Mouse (Mus musculus): ENCODE results near the gene Fcrl6.

The Fcrl6 gene

DNA sequence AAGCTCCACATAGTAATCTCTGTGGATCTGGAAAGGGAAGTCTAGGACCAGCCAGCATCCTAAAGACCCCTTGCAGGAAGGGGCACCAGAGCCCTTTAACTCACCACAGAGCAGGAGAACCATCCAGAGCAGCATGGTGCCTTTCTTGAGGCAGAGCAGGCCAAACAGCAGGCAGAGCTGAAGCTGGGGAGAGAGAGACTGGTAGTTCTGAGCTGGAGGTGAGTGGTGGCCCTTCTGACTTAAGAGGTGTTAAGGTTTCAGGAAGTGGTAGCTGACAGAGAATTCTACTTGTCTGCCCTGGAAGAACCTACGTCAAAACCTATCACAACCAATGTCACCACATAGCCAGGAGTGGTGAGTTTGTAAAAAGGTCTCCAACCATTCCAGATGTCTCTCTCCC lies at the start of gene Fcrl6:
Fcrl6 (minus strand) TSS at position 226 of the 400 bp plus-strand sequence.
- no peak for DNase-seq (ENCODE audit: low spot score in 2 of 2)

DNA sequence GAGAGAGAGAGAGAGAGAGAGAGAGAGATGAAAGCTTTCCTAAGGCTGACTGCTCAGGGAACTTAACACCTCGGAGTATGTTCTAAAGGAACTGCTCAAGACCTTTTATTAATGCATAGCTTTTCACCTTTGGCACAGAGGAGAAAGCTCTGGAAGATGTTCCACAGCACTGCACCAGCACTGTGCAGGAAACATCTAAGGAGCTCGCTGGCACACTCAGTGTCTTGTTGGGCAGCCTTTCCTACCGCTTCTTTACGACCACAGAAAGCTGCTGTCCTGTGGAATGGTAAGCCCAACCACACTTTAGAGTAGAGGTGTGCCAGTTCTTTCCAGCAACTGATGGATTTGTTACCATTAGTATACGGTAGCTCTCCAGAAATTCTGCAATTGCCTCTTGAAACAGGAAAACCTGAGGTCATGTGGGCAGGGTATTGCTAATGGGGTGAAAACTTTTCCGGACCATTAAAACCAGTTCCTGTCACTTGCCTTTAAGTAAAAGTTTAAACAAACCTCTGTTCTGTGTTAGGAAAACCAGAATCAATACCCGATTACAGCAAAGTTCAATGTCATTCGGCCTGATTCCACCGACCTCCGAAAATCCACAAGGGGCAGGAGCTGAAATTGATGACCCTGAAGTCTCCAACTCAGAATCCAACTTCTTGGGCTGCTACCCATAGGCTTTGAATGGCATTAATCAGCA lies 49.1 kb upstream of the Fcrl6 start:
- no peak for DNase-seq (ENCODE audit: low spot score in 2 of 2)

GRCm38 (mm10) chr1:172650519-172651287 lies 48.4 kb upstream of the Fcrl6 start:
- DNase-seq (ENCODE audit: low spot score in 2 of 2), result peak in 1 of 2 experiments; percentile 43

DNA sequence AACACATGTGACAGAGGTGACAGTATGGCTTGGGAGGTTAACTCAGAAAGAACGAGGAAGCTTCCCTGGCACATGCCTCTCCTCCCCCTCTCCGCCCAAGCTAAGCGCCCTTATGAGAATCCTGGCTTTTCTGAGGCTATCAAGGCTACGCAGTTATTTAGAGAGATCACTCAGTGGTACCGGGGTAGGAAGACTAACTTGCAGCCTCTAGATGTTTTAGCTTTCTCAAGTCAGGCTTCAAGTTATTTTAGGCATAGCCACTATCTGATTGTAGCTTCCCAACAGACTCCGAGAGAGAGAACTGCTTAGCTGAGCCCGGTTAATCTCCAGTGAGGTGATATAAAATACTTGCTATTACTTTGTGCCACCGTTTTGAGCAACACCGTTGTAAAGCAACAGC lies 47.0 kb upstream of the Fcrl6 start:
- no peak for DNase-seq (ENCODE audit: low spot score in 2 of 2)

DNA sequence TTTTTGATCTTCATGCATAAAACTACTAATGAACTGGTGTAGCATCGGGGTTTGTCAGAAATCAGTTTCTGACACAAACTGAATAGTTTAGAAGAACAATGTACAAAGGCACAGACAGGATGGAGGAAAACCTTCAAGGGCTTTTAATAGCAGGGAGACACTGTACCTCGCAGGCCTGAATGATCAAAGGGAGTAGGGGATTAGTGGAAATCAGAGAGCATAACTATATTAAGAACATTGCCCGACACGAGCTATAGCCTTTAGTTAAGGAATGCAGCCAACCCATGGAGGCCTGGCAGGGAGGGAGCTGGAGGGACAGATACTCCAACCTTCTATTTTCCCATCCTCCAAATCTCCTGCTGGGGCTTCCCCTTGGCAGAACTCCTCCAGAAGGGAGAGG lies 44.9 kb upstream of the Fcrl6 start:
- no peak for DNase-seq (ENCODE audit: low spot score in 2 of 2)

GRCm38 (mm10) chr1:172638781-172639180 lies 36.4 kb upstream of the Fcrl6 start:
- DNase-seq (ENCODE audit: low spot score in 2 of 2), result no peak

GRCm38 (mm10) chr1:172637801-172638200 lies 35.5 kb upstream of the Fcrl6 start:
- DNase-seq (ENCODE audit: low spot score in 2 of 2), result no peak

DNA sequence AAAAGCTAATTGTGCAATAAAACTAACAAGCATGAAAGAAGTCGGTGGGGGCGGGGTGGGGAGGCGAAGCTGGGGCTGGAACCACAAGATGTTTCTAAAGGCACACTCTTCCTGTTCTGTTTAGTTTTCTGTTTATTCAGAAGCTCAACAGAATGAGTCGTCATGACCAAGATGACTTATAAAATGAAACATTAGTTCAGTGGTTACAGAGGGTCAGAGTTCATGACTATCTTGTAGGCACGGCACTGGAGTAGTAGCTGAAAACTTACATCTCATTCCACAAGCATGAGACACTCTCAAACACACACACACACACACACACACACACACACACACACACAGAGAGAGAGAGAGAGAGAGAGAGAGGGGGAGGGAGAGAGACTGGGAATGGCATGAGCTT lies 33.9 kb upstream of the Fcrl6 start:
- DNase-seq (ENCODE audit: low spot score in 2 of 2), result no peak

- no peak for DNase-seq (ENCODE audit: low spot score in 2 of 2)
Observed at GRCm38 (mm10) chr1:172635258-172635657, 32.9 kb upstream of the Fcrl6 start.

- no peak for DNase-seq (ENCODE audit: low spot score in 2 of 2)
Observed at GRCm38 (mm10) chr1:172634136-172634535, 31.8 kb upstream of the Fcrl6 start.

GRCm38 (mm10) chr1:172632451-172633326 lies 30.3 kb upstream of the Fcrl6 start, which contains the start of gene Dusp23:
TSS of gene Dusp23 (minus strand) at chr1:172632962.
- DNase-seq (ENCODE audit: low spot score in 2 of 2), result peak; percentile 69 to 91

DNA sequence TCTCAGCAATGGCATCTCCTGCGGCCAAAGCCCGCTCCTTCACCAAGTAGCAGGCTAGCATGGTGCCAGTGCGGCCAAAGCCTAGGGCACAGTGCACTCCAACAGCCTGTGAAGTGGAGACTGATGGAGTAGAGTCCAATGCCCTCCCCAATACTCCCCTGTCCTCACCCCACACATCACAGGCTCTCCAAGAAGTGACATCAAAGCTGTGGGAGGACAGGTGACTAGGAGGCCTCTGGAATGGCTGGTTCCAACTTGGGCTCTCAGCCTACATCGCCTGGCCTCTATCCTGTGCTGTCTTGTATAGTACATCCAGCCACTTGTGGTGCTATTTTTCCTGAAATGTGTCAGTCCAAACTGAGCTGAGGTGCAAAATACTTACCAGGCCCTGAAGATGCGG lies 29.4 kb upstream of the Fcrl6 start:
- DNase-seq (ENCODE audit: low spot score in 2 of 2), result no peak

- DNase-seq (ENCODE audit: low spot score in 2 of 2), result no peak
Observed at GRCm38 (mm10) chr1:172629831-172630230, 27.5 kb upstream of the Fcrl6 start.

DNA sequence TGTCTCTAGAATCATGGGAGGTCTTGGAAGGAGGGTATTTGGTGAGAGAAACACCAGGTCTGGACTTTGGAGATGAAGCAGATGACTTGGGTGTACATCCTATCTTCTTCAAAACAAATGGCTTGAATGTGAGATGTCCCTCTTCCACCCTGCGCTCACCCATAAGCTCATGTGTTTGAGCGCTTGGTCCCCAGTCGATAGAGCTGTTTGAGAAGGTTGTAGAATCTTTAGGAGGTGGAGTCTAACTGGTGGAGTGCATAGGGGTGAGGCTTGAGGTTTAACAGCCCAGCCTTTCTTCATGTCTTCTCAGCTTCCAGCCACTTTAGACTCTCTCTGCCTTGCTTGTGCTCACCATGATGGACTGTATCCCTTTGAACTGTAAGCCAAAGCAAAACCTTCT lies 24.0 kb upstream of the Fcrl6 start:
- DNase-seq (ENCODE audit: low spot score in 2 of 2), result no peak

- no peak for DNase-seq (ENCODE audit: low spot score in 2 of 2)
Observed at GRCm38 (mm10) chr1:172624081-172624480, 21.7 kb upstream of the Fcrl6 start.

- DNase-seq (ENCODE audit: low spot score in 2 of 2), result no peak
Observed at GRCm38 (mm10) chr1:172623599-172623998, 21.2 kb upstream of the Fcrl6 start.

GRCm38 (mm10) chr1:172619235-172619634 lies 16.9 kb upstream of the Fcrl6 start:
- DNase-seq (ENCODE audit: low spot score in 2 of 2), result peak; percentile 36 to 73

DNA sequence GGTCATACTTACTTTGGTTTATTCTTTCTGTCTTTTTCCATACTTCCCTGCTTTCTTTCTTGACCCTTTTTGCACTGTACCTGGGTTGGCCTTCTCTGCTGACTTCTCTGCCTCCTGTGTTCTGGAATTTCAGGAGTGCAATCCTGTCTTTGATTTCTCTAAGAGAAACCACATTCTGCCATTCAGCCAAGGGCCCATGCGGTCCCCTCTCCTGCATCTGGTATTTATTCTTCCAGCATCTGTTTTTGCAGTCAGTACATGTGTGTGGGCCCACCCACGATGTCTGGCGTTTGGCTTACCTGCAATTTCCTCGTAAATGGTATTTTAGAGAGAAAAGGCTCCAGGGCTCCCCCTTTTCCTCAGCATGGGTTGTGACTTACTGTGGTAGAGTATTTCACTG lies 15.8 kb upstream of the Fcrl6 start:
- no peak for DNase-seq (ENCODE audit: low spot score in 2 of 2)

- no peak for DNase-seq (ENCODE audit: low spot score in 2 of 2)
Observed at GRCm38 (mm10) chr1:172617365-172618076, 15.2 kb upstream of the Fcrl6 start.

- DNase-seq (ENCODE audit: low spot score in 2 of 2), result no peak
Observed at GRCm38 (mm10) chr1:172616537-172617300, 14.4 kb upstream of the Fcrl6 start.

DNA sequence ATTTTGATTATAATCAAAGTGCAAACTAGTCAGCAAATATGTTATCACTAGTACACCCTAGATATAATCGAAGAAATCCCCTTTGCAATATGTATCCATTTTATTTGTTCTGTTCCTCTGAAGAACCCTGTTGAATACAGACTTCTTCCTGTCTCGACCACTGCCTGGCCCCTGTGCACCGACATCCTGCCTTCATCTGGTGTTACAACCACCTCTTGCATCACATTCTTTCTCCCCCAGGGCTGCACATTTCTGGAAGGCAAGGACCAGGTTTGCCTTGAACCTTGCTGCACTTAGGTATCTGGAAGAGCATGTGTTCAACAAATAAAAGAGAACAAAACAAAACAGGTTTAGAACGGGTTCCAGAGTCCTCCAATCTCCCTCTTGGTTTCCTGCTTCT lies 13.1 kb upstream of the Fcrl6 start:
- DNase-seq (ENCODE audit: low spot score in 2 of 2), result no peak
